Mouse (Mus musculus): ENCODE measurements around the gene Hoxa11. TPM values are rescaled to one million over a fixed set of nuclear protein-coding genes. Genes with fewer than 3 reads are reported as not detected.
A peak's percentile ranks its signal among the peaks of the same experiment; 100 is the strongest.

Gene Hoxa11
- polyA plus RNA-seq, 1 experiment from 2014 or later = 0.08 TPM

- no peaks in the 10 kb centered on the region for H3K9me3 ChIP-seq
- H3K27ac ChIP-seq = no peak overlapping the region
- no peak overlapping the region for H3K4me2 ChIP-seq (replicated peaks)
- WGBS = 13% methylated on average over 32 of the region's 32 CpGs
- no peak for ATAC-seq (ENCODE audit: insufficient number of reproducible peaks, insufficient read depth, low FRiP score, low TSS enrichment)
- no peak overlapping the region for H3K4me3 ChIP-seq
- peaks cover 5% of the 10 kb centered on the region for H3K4me1 ChIP-seq
- no peaks in the 10 kb centered on the region for H3K36me3 ChIP-seq
- peaks cover 98% of the 10 kb centered on the region for H3K27me3 ChIP-seq
- no peak overlapping the region for H3K9ac ChIP-seq
These were observed 25.4 kb downstream of the Hoxa11 start for GRCm38 (mm10) chr6:52220003-52220864.

- ATAC-seq (ENCODE audit: insufficient number of reproducible peaks, insufficient read depth, low FRiP score, low TSS enrichment) = no peak
- Histone ChIP-seq H3K4me2 (replicated peaks) (no peak overlapping the region), H3K9me3 (no peaks in the 10 kb centered on the region), H3K36me3 (no peaks in the 10 kb centered on the region), H3K4me1 (peaks cover 5% of the 10 kb centered on the region), H3K27ac (no peak overlapping the region), H3K27me3 (peaks cover 98% of the 10 kb centered on the region), H3K4me3 (no peak overlapping the region), H3K9ac (no peak overlapping the region)
- WGBS = 20% methylated on average over 9 of the region's 9 CpGs
These were observed 26.2 kb downstream of the Hoxa11 start for GRCm38 (mm10) chr6:52219234-52219942.

- Histone ChIP-seq H3K27me3 (peaks cover 98% of the 10 kb centered on the region), H3K36me3 (no peaks in the 10 kb centered on the region), H3K4me2 (replicated peaks) (no peak overlapping the region), H3K27ac (no peak overlapping the region), H3K4me1 (peaks cover 5% of the 10 kb centered on the region), H3K4me3 (no peak overlapping the region), H3K9ac (no peak overlapping the region), H3K9me3 (no peaks in the 10 kb centered on the region)
- 9% methylated on average over 14 of the region's 14 CpGs for WGBS
- no peak for ATAC-seq (ENCODE audit: insufficient number of reproducible peaks, insufficient read depth, low FRiP score, low TSS enrichment)
These were observed 26.9 kb downstream of the Hoxa11 start for GRCm38 (mm10) chr6:52218643-52219215.

DNA sequence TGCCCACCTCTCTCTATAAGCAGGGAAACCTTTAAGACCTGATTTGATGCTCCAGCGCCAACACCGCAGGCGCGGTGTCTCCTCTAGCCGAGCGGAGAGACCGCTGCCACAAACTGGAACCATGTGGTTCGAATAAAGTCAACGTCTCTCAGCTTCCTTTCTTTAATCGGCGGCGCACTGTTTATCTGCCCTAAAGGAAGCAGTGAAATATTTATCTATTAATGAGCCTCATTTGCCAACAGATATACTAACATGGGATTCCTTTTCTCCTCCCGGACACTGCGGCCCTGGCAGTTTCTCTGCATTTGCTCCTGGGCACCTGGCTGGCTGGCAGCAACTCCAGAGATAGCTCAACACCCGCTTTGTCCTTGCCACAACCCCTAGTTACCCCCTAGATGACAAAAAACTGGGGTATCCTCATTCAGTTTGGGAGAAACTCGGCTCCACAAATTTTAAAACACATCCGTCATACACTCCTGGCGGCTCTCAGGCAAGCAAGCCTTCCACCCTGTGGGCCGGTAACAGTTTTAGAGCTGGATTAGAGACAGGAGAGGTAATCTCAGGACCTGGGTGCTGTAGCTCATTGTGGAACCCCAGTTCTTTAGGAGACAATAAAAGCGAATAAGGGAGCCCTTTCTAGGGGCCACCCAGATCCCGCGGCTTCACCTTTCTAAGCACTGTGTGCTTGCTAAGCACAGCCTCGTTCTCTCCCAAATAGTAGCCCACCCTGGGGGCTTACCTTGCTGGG is 27.5 kb downstream of the Hoxa11 start:
- Histone ChIP-seq H3K27me3 (peaks cover 95% of the 10 kb centered on the region), H3K4me3 (peak overlapping the region; percentile 29; the same call in 1 of the 2 replicates), H3K27ac (no peak overlapping the region), H3K9me3 (no peaks in the 10 kb centered on the region), H3K4me2 (replicated peaks) (peak overlapping the region; percentile 43), H3K36me3 (no peaks in the 10 kb centered on the region), H3K4me1 (peaks cover 5% of the 10 kb centered on the region), H3K9ac (no peak overlapping the region)
- 3% methylated on average over 23 of the region's 23 CpGs for WGBS
- no peak for ATAC-seq (ENCODE audit: insufficient number of reproducible peaks, insufficient read depth, low FRiP score, low TSS enrichment)

GRCm38 (mm10) chr6:52217459-52217768 is 28.2 kb downstream of the Hoxa11 start:
- Histone ChIP-seq H3K27ac (no peak overlapping the region), H3K27me3 (peaks cover 95% of the 10 kb centered on the region), H3K4me2 (replicated peaks) (peak overlapping the region; percentile 43), H3K4me1 (peaks cover 5% of the 10 kb centered on the region), H3K9ac (no peak overlapping the region), H3K4me3 (peak overlapping the region; percentile 29), H3K9me3 (no peaks in the 10 kb centered on the region), H3K36me3 (no peaks in the 10 kb centered on the region)
- ATAC-seq (ENCODE audit: insufficient number of reproducible peaks, insufficient read depth, low FRiP score, low TSS enrichment) = no peak
- under 1% methylated on average over 25 of the region's 25 CpGs for WGBS

- H3K9ac ChIP-seq = 0 out of 2 replicates have a peak overlapping the region, but pooled peaks have one; percentile 33
- peak overlapping the region; percentile 29 for H3K4me3 ChIP-seq
- H3K27me3 ChIP-seq = peaks cover 95% of the 10 kb centered on the region
- no peaks in the 10 kb centered on the region for H3K9me3 ChIP-seq
- no peaks in the 10 kb centered on the region for H3K36me3 ChIP-seq
- H3K27ac ChIP-seq = no peak overlapping the region
- H3K4me1 ChIP-seq = peaks cover 5% of the 10 kb centered on the region
- WGBS = 2% methylated on average over 60 of the region's 60 CpGs
- H3K4me2 ChIP-seq (replicated peaks) = peak overlapping the region; percentile 43
- no peak for ATAC-seq (ENCODE audit: insufficient number of reproducible peaks, insufficient read depth, low FRiP score, low TSS enrichment)
These were observed 28.7 kb downstream of the Hoxa11 start for GRCm38 (mm10) chr6:52216691-52217458.

DNA sequence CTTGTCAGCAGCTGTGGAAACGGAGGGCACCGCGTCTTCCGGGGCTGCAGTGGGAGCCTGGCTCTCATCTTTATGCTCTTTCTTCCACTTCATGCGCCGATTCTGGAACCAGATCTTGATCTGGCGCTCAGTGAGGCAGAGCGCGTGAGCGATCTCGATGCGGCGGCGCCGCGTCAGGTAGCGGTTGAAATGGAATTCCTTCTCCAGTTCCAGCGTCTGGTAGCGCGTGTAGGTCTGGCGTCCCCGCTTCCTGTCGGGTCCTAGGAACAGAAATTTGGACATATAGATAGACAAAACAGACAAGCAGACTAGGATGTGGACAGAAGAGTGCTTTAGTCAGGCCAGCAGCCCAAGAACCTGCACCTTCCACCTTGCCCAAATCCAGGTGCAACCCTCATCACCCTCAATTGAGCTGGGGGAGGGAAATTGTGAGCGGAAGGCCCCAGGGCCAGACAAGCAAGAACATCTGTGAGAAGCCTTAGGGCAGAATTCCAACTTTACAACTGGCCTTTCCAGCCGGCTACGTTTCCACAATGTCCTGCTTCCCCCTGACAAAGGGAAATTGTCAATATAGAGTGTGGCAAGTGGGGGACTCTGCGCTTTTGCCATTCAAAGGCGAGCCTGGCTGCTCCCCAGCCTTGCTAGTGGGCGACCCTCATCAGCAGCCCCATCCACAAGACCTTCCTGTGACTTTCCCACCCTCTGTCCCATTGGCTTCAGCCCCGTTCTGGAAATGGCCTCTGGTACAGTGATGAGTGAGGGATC is 29.7 kb downstream of the Hoxa11 start:
- H3K4me2 ChIP-seq (replicated peaks) = no peak overlapping the region

DNA sequence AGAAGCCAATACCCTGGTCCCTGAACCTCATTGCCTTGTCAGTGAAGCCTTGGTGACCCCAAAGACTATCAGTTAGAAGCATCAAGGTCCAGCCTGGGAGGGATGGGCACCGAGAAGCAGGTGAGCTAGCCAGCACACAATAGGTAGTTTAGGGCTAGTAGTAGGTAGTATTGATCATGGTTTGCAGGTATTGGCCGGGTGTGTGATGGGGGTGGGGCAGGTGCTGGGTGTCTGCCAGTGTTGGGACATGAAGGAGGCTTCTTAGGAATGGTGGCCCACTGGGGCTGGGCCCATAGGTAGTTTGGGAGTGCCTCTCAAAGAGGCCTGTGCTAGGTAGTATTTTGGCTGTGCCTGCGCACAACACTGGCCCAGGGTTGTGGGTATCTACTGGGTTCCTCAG is 30.5 kb downstream of the Hoxa11 start:
- Histone ChIP-seq H3K4me2 (replicated peaks) (no peak overlapping the region), H3K27me3 (peaks cover 95% of the 10 kb centered on the region), H3K9ac (no peak overlapping the region), H3K27ac (no peak overlapping the region), H3K36me3 (no peaks in the 10 kb centered on the region), H3K4me1 (peaks cover 5% of the 10 kb centered on the region), H3K4me3 (no peak overlapping the region), H3K9me3 (no peaks in the 10 kb centered on the region)
- ATAC-seq (ENCODE audit: insufficient number of reproducible peaks, insufficient read depth, low FRiP score, low TSS enrichment) = no peak
- WGBS = 7% methylated on average over 3 of the region's 3 CpGs

More for the DNA sequence above, 29.7 kb downstream of the Hoxa11 start:
- peaks cover 5% of the 10 kb centered on the region for H3K4me1 ChIP-seq
- no peak overlapping the region for H3K27ac ChIP-seq
- WGBS = 1% methylated on average over 30 of the region's 30 CpGs
- H3K4me3 ChIP-seq = 0 out of 2 replicates have a peak overlapping the region, but pooled peaks have one; percentile 4
- peaks cover 95% of the 10 kb centered on the region for H3K27me3 ChIP-seq
- no peak for ATAC-seq (ENCODE audit: insufficient number of reproducible peaks, insufficient read depth, low FRiP score, low TSS enrichment)
- no peaks in the 10 kb centered on the region for H3K9me3 ChIP-seq
- no peak overlapping the region for H3K9ac ChIP-seq
- no peaks in the 10 kb centered on the region for H3K36me3 ChIP-seq

DNA sequence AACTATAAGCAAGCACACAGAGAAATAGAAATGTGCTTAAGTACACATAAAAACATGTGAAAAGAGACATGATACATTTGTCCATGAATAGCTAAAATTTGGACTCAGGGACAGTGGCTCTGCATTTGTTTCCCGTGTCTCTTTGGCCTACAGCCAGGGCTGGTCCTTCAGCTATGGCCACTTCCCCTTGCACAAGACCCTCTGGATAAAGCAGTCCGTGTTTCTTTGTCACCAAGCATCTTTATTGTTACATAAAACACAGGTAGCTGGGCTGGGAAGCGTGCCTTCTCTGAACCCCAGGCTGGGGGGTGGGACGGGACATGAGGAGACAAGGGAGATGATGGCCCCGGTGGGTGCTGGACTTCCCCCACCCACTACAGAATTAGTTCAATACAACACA is 31.3 kb downstream of the Hoxa11 start:
- peaks cover 5% of the 10 kb centered on the region for H3K4me1 ChIP-seq
- no peak overlapping the region for H3K4me3 ChIP-seq
- no peak overlapping the region for H3K4me2 ChIP-seq (replicated peaks)
- H3K9ac ChIP-seq = no peak overlapping the region
- no peak for ATAC-seq (ENCODE audit: insufficient number of reproducible peaks, insufficient read depth, low FRiP score, low TSS enrichment)
- peaks cover 95% of the 10 kb centered on the region for H3K27me3 ChIP-seq
- H3K9me3 ChIP-seq = no peaks in the 10 kb centered on the region
- H3K36me3 ChIP-seq = no peaks in the 10 kb centered on the region
- no peak overlapping the region for H3K27ac ChIP-seq
- 6% methylated on average over 5 of the region's 5 CpGs for WGBS

DNA sequence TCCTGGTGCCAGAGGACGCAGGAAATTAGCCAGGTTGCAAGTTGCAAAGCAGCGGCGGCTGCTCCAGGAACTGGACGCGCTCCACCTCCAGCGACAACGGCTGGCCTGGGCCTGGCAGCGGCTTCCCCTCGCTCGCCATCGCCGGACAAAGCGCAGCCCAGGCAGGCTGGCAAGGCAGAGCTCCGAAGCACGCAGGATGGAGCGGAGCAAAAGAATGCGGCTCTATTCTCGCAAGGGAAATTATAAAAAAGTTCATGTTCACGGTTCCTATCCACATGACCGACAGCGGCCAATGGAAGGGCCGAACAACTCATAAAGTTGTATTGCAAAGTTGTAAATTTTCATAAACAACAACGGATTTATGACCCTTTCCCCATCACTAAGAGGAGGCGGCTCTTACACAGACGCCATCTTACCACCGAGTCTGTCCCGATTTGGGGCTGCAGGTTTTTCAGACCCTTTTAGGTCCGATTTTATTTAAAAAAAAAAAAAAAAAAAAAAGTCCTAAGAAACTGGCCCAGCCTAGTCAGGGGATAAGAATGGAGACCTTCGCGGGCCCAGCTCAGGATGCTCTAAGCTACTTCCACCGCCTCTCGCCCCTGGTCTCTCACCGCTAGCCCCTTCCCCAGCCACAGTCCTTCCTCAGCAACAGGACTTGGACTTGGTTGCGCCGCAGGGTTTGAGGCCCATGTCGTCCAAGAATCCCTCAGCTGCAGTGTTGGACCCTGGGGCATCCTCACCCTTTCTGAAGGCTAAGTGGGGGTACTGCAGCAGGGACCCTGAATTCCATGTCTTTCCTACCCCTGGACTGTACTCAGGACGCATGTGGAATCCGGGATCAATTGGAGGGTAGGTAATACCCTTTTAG is 32.3 kb downstream of the Hoxa11 start, which contains the start of the genes Hoxa3 and Gm28308:
Gene Hoxa3, minus strand, starts transcription at position 218 of the 868 bp plus-strand sequence.
Gene Gm28308, minus strand, starts transcription at position 221 of the 868 bp plus-strand sequence.
- WGBS = 3% methylated on average over 38 of the region's 38 CpGs
- Histone ChIP-seq H3K36me3 (no peaks in the 10 kb centered on the region), H3K4me2 (replicated peaks) (no peak within 1 kb of the TSS), H3K4me3 (no peak within 1 kb of the TSS), H3K9ac (no peak within 1 kb of the TSS), H3K27ac (no peak within 1 kb of the TSS), H3K9me3 (no peaks in the 10 kb centered on the region), H3K4me1 (peaks cover 5% of the 10 kb centered on the region), H3K27me3 (peaks cover 95% of the 10 kb centered on the region)
- ATAC-seq (ENCODE audit: insufficient number of reproducible peaks, insufficient read depth, low FRiP score, low TSS enrichment) = no peak
